Mouse (Mus musculus) bone marrow macrophage, adult 2 months (primary cell): ENCODE measurements at regions not wholly inside any gene's neighbourhood (a gene's known extent, or its start where the extent isn't known, plus 50 kb on each side); places are given as distances from the start of the nearest gene placed in this dataset.
A peak's percentile ranks its signal among the peaks of the same experiment; 100 is the strongest.

ENCODE experiments used
- H3K27ac ChIP-seq: 2 replicates; pipeline ENCODE4 v1.5.1; 2012; ENCODE audit warnings: low read depth, low read length; ENCODE audit not compliant: insufficient read depth
- H3K4me1 ChIP-seq: 2 replicates; pipeline ENCODE4 v1.6.1; 2012; ENCODE audit warnings: low read length; ENCODE audit not compliant: control insufficient read depth, insufficient read depth
- H3K4me3 ChIP-seq: 2 replicates; pipeline ENCODE4 v1.5.1; 2012; ENCODE audit warnings: mild to moderate bottlenecking, low read length, moderate library complexity; ENCODE audit not compliant: insufficient read depth
- CTCF ChIP-seq: IDR thresholded peaks from 2 replicates; pipeline ENCODE4 v1.5.1; 2012; ENCODE audit warnings: low read depth, mild to moderate bottlenecking, low read length, moderate library complexity
- POLR2A ChIP-seq: IDR thresholded peaks from 2 replicates; pipeline ENCODE4 v1.6.1; 2012; ENCODE audit warnings: mild to moderate bottlenecking, low read depth, low read length, borderline replicate concordance

DNA sequence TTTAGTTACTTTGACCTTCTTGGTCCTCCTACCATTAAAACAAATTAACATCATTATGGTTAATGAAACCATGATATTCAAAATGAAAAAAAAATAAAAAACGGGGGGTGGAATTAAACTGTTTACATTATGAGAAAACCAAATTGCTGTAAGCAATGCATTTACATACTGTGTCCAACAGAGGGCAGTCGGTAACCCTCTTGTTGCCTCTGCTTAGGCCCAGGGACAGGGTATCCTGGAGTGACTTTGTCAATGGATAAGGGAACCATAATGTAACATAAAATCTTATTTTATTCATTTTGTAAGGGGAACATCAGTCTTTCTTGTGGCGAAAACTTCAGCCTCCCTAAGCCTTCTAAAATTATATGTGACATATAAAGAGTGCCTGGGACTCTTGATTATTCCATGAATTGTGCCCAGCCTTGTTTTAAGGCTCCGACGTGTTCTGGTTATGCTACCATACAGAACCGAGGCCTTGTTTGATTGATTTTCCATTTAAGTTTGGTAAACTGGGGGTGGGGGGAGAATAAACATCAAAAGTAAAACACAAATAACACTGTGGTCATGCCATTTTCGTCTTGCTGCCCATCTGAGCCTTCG lies 207.3 kb upstream of the Vegfc start:
- Histone ChIP-seq H3K27ac (no peak overlapping the region), H3K4me3 (no peak overlapping the region), H3K4me1 (no peaks in the 10 kb centered on the region)
- TF ChIP-seq POLR2A, result no peak
- TF ChIP-seq CTCF, result peak; percentile 33; the same call in 1 of the 2 replicates

DNA sequence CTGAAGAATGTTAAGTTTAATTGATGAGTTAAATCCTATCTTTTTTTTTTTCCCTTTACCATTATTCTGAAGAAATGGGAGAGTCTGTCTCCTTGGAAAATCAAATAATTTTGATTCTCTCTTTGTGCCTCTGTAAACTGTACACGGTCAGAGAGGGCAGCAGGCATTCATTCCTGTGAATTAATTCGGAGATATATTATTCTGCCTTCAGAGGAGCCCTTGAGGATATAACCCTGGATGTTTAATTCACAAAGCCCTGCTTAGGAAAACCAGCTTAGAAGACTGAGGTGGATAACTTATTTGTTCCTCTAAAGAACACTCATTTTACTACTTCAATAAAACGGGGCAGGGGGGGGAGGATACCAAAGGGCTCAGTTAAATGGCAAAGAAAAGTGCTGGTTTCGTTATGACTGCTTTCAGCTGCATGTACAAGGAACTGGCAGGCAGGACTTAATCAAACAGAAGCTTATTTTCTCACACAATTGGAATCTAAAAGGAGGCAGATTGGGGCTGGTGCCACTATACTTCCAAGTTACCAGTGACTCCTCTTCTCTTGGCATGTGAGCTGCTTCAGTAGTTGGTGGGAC lies 205.3 kb upstream of the Vegfc start:
- H3K27ac ChIP-seq, result no peak overlapping the region
- H3K4me1 ChIP-seq, result no peaks in the 10 kb centered on the region
- no peak for TF ChIP-seq POLR2A
- no peak for TF ChIP-seq CTCF
- no peak overlapping the region for H3K4me3 ChIP-seq

DNA sequence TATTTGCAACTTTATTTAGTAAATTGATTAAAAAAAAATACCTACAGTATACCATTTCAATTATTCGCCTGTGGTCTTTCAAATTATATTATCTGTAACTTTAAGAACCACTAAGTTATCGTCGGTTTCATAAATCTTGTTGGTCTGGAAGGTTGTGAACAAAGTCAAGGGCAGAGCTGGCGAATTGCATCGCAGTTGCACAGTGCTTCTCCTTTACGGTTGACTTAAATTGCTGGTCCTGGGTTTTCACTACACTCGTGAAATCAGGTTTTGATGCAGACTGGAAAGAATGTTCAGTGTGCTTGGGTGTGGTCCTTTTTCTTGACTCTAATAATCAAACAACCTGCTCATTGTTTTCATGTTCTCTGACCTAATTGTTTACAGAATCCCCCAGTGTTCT lies 198.6 kb upstream of the Vegfc start:
- no peak for TF ChIP-seq CTCF
- TF ChIP-seq POLR2A, result no peak
- H3K27ac ChIP-seq, result no peak overlapping the region
- no peak overlapping the region for H3K4me3 ChIP-seq
- H3K4me1 ChIP-seq, result no peaks in the 10 kb centered on the region

DNA sequence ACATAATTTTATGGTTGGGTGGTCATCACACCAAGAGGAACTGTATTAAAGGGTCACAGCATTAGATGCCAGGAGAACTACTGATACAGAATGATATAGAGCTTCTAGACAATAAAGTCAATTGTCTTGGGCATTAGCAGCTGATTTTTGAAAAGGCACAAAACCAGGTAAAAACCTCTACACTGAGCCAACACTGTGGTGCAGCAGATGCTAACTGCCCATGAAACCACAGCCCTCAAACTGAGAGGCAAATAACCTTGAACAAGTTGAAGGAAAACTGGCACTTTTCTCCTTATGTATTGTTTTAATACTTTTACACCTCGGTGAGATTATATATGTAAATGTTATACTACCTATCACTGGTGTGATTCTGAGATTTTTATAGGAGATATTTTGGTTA lies 195.9 kb upstream of the Vegfc start:
- Histone ChIP-seq H3K4me3 (no peak overlapping the region), H3K4me1 (no peaks in the 10 kb centered on the region), H3K27ac (no peak overlapping the region)
- TF ChIP-seq POLR2A (no peak), CTCF (no peak)

DNA sequence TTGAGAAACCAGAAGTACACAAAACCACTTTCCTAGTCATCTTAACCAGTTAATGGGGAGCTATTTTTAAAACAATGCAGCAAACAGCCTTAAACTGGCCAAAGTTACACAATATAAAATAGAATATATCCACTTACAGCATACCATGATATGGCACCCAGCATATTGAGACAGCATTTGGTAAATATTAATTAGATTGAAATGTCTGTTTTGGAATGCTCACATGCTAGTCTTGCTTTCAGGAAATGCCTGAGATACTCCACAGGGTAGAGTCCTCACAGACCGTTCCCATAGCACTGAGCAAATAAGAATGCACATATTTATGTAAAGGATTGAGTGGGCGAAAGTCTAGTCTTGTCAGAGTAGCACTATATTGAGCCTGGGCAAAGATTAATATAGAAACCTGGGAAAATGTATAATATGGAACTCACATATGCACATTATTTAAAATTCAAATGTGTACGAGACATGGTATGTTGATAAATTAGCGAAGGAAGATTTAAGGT lies 185.1 kb upstream of the Vegfc start:
- no peak overlapping the region for H3K4me3 ChIP-seq
- H3K4me1 ChIP-seq, result no peaks in the 10 kb centered on the region; the same call in 1 of the 2 replicates
- no peak overlapping the region for H3K27ac ChIP-seq
- no peak for TF ChIP-seq POLR2A
- no peak for TF ChIP-seq CTCF

DNA sequence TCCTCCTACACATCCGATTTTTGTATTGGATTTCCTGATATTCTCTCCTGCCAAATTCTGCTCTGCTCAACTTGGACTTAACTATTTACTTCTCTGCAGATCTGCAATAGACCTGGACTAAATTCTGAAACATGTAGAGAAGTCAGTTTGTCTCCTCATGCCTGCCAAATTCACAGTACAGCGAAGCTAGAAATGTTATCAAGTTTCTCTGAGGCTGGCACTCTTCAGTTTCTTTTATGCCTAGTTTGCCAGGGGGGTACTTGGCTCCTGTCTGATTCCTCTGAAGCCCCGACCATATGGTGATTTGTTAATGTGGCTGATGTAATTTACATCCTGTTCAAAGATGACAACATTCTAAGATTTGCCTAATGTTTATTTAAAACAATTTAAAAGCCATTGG lies 184.6 kb upstream of the Vegfc start:
- no peak for TF ChIP-seq POLR2A
- TF ChIP-seq CTCF, result no peak
- Histone ChIP-seq H3K27ac (no peak overlapping the region), H3K4me1 (no peaks in the 10 kb centered on the region; the same call in 1 of the 2 replicates), H3K4me3 (no peak overlapping the region)

DNA sequence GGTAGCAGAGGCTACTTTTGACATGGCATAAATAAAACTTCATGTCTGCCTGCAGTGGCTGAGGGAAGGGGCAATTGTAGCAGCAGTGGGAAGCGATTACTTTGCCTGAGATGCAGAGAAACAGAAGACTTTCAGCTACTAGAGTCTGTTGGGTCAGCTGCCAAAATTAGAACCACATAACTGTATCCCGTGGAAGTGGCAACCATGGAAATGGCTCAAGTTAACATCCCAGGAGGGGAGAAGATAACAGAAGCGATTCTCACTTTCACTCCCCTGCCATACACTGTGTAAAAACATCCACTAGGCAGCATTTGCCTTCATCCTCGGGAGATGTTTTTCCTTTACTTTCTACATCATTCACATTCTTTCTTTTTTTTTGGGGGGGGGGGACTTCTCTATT lies 155.1 kb upstream of the Vegfc start:
- Histone ChIP-seq H3K4me1 (no peaks in the 10 kb centered on the region), H3K4me3 (no peak overlapping the region), H3K27ac (no peak overlapping the region)
- TF ChIP-seq POLR2A, result no peak
- no peak for TF ChIP-seq CTCF

DNA sequence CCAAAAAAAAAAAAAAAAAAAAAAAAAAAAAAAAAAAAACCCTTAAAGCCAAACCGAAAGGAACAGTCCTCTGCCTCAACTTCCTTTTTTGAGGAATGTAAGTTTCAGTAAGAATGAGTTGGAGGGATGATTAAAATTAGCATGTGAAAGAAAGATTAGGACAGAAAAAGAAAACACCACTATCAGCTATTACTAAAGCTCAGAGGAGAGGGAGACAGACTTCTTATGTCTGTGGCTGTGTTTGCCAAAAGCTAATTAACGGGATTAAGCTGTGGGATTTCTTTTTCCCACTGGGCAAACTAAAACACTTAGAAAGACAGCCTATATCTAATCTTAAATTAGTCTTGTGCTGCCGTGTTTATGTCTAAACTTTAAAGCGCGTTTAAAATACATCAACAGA lies 146.7 kb upstream of the Vegfc start:
- H3K4me1 ChIP-seq, result peaks cover 2% of the 10 kb centered on the region; the same call in 1 of the 2 replicates
- TF ChIP-seq CTCF, result no peak
- TF ChIP-seq POLR2A, result no peak
- no peak overlapping the region for H3K4me3 ChIP-seq
- no peak overlapping the region for H3K27ac ChIP-seq

DNA sequence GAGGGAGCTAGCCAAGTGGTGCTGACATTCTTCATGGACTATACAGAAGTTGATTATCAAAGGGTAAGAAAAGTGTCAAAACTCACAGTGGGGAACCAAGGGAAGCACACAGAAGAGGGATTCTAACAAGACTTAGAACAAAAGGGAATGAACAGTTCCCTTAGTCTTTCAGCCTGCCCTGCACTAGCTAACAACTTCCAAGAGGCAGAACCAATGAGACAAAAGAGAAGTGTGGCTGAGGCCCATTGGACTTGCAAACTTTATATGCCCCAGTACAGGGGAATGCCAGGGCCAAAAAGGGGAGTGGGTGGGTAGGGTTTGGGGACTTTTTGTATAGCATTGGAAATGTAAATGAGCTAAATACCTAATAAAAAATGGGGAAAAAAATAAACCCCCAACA lies 139.0 kb upstream of the Vegfc start:
- no peaks in the 10 kb centered on the region for H3K4me1 ChIP-seq
- H3K4me3 ChIP-seq, result no peak overlapping the region
- no peak overlapping the region for H3K27ac ChIP-seq
- no peak for TF ChIP-seq POLR2A
- TF ChIP-seq CTCF, result no peak

DNA sequence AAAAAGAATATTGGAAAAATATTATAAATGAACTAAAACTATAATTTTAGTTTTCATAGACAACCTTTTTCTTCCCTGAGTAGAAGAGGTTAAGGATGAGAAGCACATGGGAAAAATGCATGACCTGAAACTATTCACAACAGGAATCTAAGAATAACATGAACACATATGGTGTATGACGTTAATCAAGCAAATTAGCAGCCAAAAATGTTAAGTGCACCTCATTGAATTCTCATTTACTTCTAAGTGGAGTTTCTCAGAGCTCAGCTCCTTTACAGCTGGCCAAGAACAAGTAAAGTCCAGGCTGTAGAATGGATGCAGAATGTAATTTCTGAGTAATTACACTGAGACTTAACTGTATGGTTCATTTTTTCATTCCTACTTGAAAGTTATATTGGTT lies 137.9 kb upstream of the Vegfc start:
- Histone ChIP-seq H3K27ac (no peak overlapping the region), H3K4me1 (no peaks in the 10 kb centered on the region), H3K4me3 (no peak overlapping the region)
- TF ChIP-seq POLR2A (no peak), CTCF (no peak)
